Mouse (Mus musculus) stomach, embryonic 15.5 days (tissue): Measurements from ENCODE around the gene Fnbp1l. TPM values are rescaled to one million over a fixed set of nuclear protein-coding genes. Genes with fewer than 3 reads are reported as not detected.

Experiments used
- ATAC-seq: fragments of 200-750 bp; cut with Nextera tagmentation; 2 replicates; pipeline ENCODE4 v1.8.0; 2017; ENCODE audit warnings: low read depth, moderate number of reproducible peaks, moderate TSS enrichment; ENCODE audit not compliant: insufficient read depth, low FRiP score
- H3K27ac ChIP-seq: fragments of 300-500 bp; sonication (generic); 2 replicates; pipeline ENCODE4 v1.5.1; 2015; ENCODE audit warnings: mild to moderate bottlenecking, inconsistent platforms
- H3K27me3 ChIP-seq: fragments of 300-500 bp; sonication (generic); replicated peaks from 2 replicates; pipeline ENCODE4 v1.6.1; 2015; ENCODE audit warnings: inconsistent platforms
- H3K36me3 ChIP-seq: fragments of 300-500 bp; sonication (generic); 2 replicates; pipeline ENCODE4 v1.6.1; 2015; ENCODE audit warnings: inconsistent platforms
- H3K4me1 ChIP-seq: fragments of 300-500 bp; sonication (generic); 2 replicates; pipeline ENCODE4 v1.6.1; 2015; ENCODE audit warnings: inconsistent platforms
- H3K4me2 ChIP-seq: fragments of 300-500 bp; sonication (generic); 2 replicates; pipeline ENCODE4 v1.6.1; 2015; ENCODE audit warnings: mild to moderate bottlenecking, inconsistent platforms
- H3K4me3 ChIP-seq: fragments of 300-500 bp; sonication (generic); replicated peaks from 2 replicates; pipeline ENCODE4 v1.5.1; 2015; ENCODE audit warnings: inconsistent platforms
- H3K9ac ChIP-seq: fragments of 300-500 bp; sonication (generic); 2 replicates; pipeline ENCODE4 v1.6.1; 2015; ENCODE audit warnings: inconsistent platforms
- H3K9me3 ChIP-seq: fragments of 300-500 bp; sonication (generic); 2 replicates; pipeline ENCODE4 v1.6.1; 2016; ENCODE audit warnings: inconsistent platforms
- WGBS: fragments of 180-500 bp; shearing (Covaris S2); methylation state at CpG from one replicate; pipeline ENCODE4 v1.1.7; 2015; 5-methylcytosine and 5-hydroxymethylcytosine counted together
- polyA plus RNA-seq: library from polyadenylated mRNA; unstranded; fragments of >200 nt; fragmentation: Nextera tagmentation; extraction: Ambion mirVana; gene quantifications from 2 replicates; pipeline ENCODE4 v1.2.1, GENCODE M21; 2015

Fnbp1l gene
- polyA plus RNA-seq, 1 experiment from 2014 or later, result 48.6 TPM

DNA sequence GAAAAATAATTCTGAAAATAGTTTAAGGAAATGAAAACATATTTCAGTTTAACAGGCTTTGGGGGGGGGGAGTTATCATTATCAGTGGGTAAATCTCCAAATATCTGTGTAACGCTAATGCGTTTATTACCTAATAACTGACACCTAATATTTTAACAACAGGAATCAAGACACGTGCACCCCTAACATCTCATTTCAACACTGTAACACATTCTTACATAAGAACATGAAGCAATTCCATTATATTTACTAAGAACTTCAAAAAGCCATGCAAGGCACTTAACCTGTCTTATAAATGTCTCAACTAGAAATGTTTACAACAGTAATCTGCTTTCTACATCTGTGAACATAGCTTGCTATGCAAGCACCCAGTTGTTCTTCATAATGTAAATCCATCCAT lies 68.3 kb downstream of the Fnbp1l start:
- no peak for ATAC-seq

DNA sequence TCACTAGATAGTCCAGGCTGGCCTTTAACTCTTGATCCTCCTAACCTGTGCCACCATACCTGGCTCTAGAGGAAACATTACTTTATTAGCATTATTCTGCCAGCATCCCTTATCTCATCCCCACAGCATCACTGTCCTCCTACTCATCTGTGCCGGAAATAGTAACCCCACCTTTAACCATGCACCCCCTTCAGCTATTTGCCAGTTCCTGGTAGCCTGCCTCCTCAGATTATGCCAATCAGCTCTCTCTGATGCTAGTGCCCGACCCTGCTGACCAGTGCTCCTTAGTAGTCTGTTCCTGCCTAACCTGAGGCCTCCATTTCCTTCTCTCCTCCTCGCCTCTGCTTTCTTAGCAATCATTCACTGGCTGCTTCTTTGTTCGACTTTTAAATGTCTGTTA lies 72.0 kb downstream of the Fnbp1l start:
- WGBS, result 66% methylated on average over 4 of the region's 4 CpGs
- no peak overlapping the region for H3K4me2 ChIP-seq
- peaks cover 23% of the 10 kb centered on the region for H3K36me3 ChIP-seq
- H3K27ac ChIP-seq, result no peak overlapping the region
- no peak overlapping the region for H3K9ac ChIP-seq
- no peak for ATAC-seq
- H3K4me1 ChIP-seq, result no peaks in the 10 kb centered on the region
- no peak overlapping the region for H3K4me3 ChIP-seq
- H3K27me3 ChIP-seq, result no peaks in the 10 kb centered on the region
- no peaks in the 10 kb centered on the region for H3K9me3 ChIP-seq

More for the DNA sequence above, 68.3 kb downstream of the Fnbp1l start:
- Histone ChIP-seq H3K27me3 (no peaks in the 10 kb centered on the region), H3K36me3 (peaks cover 7% of the 10 kb centered on the region; the same call in 1 of the 2 replicates), H3K9ac (no peak overlapping the region), H3K9me3 (no peaks in the 10 kb centered on the region), H3K27ac (no peak overlapping the region), H3K4me2 (no peak overlapping the region), H3K4me1 (no peaks in the 10 kb centered on the region), H3K4me3 (no peak overlapping the region)
- WGBS, result 88% methylated on average over 3 of the region's 3 CpGs

DNA sequence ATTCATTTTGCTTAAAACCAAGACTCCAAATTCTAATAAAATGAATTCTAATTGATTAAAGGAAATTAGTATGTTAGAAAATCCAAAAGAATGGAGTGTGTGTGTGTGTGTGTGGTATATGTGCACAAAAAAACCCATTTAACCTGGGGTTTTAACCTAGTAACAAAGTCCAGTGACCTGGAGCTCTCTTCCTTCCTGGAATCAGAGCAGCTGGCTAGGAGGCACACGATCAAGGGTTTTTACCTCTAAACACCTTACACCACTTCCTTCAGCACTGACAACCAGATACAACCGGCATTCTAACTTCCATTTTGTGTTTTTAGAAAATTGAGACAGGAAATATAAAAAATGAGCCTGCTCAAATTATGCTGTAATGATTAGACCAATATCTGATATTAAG lies 74.2 kb downstream of the Fnbp1l start:
- no peak for ATAC-seq
- Histone ChIP-seq H3K9me3 (no peaks in the 10 kb centered on the region), H3K36me3 (peaks cover 24% of the 10 kb centered on the region), H3K27ac (no peak overlapping the region), H3K4me3 (no peak overlapping the region), H3K4me2 (no peak overlapping the region), H3K9ac (no peak overlapping the region), H3K4me1 (no peaks in the 10 kb centered on the region), H3K27me3 (no peaks in the 10 kb centered on the region)
- WGBS, result 91% methylated on average over 2 of the region's 2 CpGs

DNA sequence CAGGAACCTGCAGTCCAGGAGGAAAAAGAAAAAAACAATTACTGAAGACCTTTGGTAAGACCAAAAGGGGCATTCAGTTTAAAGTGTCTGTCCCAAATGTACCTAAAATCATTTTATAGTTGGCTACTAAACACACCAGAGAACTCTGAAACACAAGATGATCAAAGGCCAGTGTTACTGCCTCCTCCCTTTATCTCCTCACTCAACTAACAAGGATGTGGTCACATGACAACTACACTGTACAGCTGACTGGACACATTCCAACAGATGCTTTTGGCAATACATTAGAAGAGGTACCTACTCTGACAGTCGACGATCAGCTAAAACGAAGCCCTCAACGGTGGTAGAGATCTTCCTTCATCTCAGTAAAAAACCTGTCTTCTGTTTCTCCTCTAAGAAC lies 78.6 kb downstream of the Fnbp1l start:
- peaks cover 26% of the 10 kb centered on the region for H3K36me3 ChIP-seq
- H3K4me3 ChIP-seq, result no peak overlapping the region
- no peak overlapping the region for H3K4me2 ChIP-seq
- H3K27ac ChIP-seq, result no peak overlapping the region
- H3K9ac ChIP-seq, result no peak overlapping the region
- H3K4me1 ChIP-seq, result no peaks in the 10 kb centered on the region
- no peaks in the 10 kb centered on the region for H3K9me3 ChIP-seq
- ATAC-seq, result no peak
- H3K27me3 ChIP-seq, result no peaks in the 10 kb centered on the region
- WGBS, result 74% methylated on average over 4 of the region's 4 CpGs

DNA sequence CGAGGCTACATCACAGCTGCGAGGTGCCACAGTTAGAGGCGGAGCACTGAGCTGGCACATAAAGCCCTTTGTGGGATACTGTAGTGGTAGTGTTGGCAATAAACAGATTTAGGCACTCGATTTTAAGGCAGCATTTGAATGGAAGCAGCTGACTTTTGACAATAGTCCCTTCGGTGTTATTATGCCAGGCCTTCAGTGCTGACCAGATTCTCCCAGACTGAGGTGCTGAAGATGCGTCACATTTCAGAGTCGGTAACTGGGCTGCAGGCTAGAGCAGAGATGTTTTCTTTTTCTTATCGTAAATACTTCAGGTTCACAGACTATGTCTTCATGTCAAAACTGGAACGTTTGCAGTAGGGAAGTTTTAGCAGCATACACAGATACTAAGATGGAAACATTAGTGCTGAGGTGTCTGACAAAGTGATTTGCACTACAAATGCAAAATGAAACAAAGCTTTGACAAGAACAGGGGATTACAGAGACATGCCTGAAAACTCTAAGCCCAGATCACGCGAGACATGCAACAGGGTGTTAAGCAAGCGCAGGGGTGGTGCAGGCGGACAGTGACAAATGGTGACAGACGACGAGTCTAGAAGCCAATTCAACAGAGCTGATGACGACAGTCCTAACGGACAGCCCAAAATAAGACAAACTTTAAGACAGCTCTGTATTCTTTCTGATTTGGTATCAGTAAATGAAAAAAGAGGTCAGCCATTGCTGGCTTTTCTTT lies 79.4 kb downstream of the Fnbp1l start:
- no peak overlapping the region for H3K4me2 ChIP-seq
- no peak overlapping the region for H3K9ac ChIP-seq
- ATAC-seq, result no peak
- WGBS, result 77% methylated on average over 17 of the region's 17 CpGs
- H3K9me3 ChIP-seq, result no peaks in the 10 kb centered on the region
- peaks cover 26% of the 10 kb centered on the region for H3K36me3 ChIP-seq
- H3K4me1 ChIP-seq, result no peaks in the 10 kb centered on the region
- H3K27me3 ChIP-seq, result no peaks in the 10 kb centered on the region
- no peak overlapping the region for H3K4me3 ChIP-seq
- H3K27ac ChIP-seq, result no peak overlapping the region

DNA sequence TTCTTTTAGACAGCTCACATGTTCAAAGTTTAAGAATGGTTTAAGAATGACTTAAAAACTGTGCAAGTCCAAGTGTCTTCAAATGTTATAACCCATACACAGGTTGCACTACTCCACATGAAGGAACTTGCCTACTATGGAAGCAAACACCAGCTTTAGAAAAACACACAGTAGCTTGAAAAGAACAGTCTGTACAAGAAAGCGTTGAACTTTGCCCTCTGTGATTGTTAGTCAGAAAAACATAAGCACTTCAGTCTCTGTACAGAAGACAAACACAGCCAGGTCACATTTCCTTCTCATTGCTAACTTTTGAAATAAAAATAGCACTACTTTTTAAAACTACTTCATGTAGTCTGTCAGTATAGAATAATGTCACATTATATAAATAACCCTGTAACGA lies 80.7 kb downstream of the Fnbp1l start:
- no peak overlapping the region for H3K4me3 ChIP-seq
- H3K9me3 ChIP-seq, result no peaks in the 10 kb centered on the region
- H3K27ac ChIP-seq, result no peak overlapping the region
- no peaks in the 10 kb centered on the region for H3K4me1 ChIP-seq
- no peaks in the 10 kb centered on the region for H3K27me3 ChIP-seq
- ATAC-seq, result no peak
- H3K4me2 ChIP-seq, result no peak overlapping the region
- H3K36me3 ChIP-seq, result peaks cover 16% of the 10 kb centered on the region
- no peak overlapping the region for H3K9ac ChIP-seq
- 62% methylated on average over 2 of the region's 2 CpGs for WGBS

GRCm38 (mm10) chr3:122535938-122536703 lies 83.4 kb downstream of the Fnbp1l start:
- no peak overlapping the region for H3K9ac ChIP-seq
- no peak overlapping the region for H3K27ac ChIP-seq
- no peak overlapping the region for H3K4me2 ChIP-seq
- H3K9me3 ChIP-seq, result no peaks in the 10 kb centered on the region
- ATAC-seq, result no peak
- H3K4me1 ChIP-seq, result no peaks in the 10 kb centered on the region
- peaks cover 9% of the 10 kb centered on the region; the same call in 1 of the 2 replicates for H3K36me3 ChIP-seq
- H3K4me3 ChIP-seq, result no peak overlapping the region
- H3K27me3 ChIP-seq, result no peaks in the 10 kb centered on the region
- WGBS, result 82% methylated on average over 8 of the region's 8 CpGs

DNA sequence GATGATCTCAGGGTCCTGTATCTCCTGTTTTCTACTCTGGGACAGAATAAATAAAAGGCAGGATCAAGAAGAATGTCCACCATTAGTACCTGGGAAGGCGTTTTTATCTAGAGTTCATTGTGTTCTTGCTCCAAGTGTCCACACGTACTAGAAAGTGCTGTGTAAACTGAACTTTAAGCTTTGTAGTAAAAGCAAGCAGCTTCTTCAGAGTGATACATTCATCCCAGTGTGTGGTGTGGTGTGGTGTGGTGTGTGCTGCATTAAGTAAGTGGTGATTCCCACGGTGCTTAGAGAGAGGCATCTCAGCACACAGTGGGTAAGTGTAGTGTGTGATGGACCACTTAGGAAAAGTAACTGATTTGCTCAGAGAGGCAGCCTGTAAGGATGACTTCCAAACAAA lies 91.0 kb downstream of the Fnbp1l start:
- no peak overlapping the region for H3K4me3 ChIP-seq
- no peaks in the 10 kb centered on the region for H3K27me3 ChIP-seq
- H3K27ac ChIP-seq, result 0 out of 2 replicates have a peak overlapping the region, but pooled peaks have one; percentile 3
- H3K4me1 ChIP-seq, result no peaks in the 10 kb centered on the region
- no peak overlapping the region for H3K9ac ChIP-seq
- H3K4me2 ChIP-seq, result no peak overlapping the region
- H3K36me3 ChIP-seq, result 0 out of 2 replicates have a peak, but pooled peaks cover 4% of the 10 kb centered on the region
- H3K9me3 ChIP-seq, result no peaks in the 10 kb centered on the region
- 66% methylated on average over 3 of the region's 3 CpGs for WGBS
- no peak for ATAC-seq

DNA sequence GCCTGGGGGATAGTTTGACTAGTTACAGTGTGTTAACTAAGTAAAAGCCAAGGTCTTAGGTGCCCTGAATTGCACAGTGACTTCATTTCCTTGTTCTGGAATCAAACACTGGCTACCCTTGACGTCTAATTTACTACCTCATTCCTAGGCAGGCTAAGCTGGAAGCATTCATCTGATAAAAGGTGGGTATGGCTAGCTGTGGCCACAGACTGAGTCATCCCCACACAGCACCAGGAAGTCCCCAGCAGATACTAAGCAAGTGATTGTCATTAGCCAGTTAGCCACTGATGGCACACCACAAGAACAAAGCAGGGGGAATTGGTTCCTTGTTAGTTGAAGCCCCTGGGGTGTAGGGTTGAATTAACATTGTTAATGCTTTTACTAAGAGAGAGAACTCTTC lies 98.2 kb downstream of the Fnbp1l start:
- Histone ChIP-seq H3K4me1 (peaks cover 2% of the 10 kb centered on the region; the same call in 1 of the 2 replicates), H3K36me3 (0 out of 2 replicates have a peak, but pooled peaks cover under 1% of the 10 kb centered on the region), H3K27ac (no peak overlapping the region), H3K9me3 (no peaks in the 10 kb centered on the region), H3K4me3 (no peak overlapping the region), H3K27me3 (no peaks in the 10 kb centered on the region), H3K9ac (no peak overlapping the region), H3K4me2 (no peak overlapping the region)
- 45% methylated on average over 1 of the region's 1 CpGs for WGBS
- ATAC-seq, result no peak

DNA sequence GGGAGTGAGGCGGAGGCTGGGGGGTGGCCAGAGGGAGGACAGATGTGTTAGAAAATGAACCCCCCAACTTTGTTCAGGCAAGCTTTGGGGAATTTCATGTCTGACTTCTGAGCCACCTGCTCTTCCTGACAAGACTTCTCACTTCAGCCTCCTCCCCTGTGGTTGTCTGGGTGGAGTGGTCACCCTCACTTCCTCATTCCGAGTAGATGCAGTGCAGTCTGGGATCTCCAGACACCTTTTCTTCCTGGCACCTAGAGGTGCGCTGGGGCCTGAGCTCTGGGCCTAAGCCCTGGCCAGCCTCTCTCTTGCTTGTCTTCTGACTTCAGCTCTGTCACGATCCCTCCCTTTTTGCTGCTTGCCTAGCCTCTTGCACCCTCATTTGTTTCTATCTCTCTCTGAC lies 98.6 kb downstream of the Fnbp1l start:
- H3K4me3 ChIP-seq, result no peak overlapping the region

GRCm38 (mm10) chr3:122520365-122520764 lies 99.2 kb downstream of the Fnbp1l start:
- 81% methylated on average over 3 of the region's 3 CpGs for WGBS
- H3K27ac ChIP-seq, result no peak overlapping the region
- H3K4me2 ChIP-seq, result no peak overlapping the region
- no peak overlapping the region for H3K9ac ChIP-seq
- H3K9me3 ChIP-seq, result no peaks in the 10 kb centered on the region
- H3K36me3 ChIP-seq, result no peaks in the 10 kb centered on the region
- H3K27me3 ChIP-seq, result no peaks in the 10 kb centered on the region
- H3K4me3 ChIP-seq, result no peak overlapping the region
- no peak for ATAC-seq
- peaks cover 6% of the 10 kb centered on the region for H3K4me1 ChIP-seq

More for the DNA sequence above, 98.6 kb downstream of the Fnbp1l start:
- no peak overlapping the region for H3K27ac ChIP-seq
- H3K9ac ChIP-seq, result no peak overlapping the region
- H3K4me1 ChIP-seq, result peaks cover 2% of the 10 kb centered on the region; the same call in 1 of the 2 replicates
- H3K36me3 ChIP-seq, result no peaks in the 10 kb centered on the region
- H3K9me3 ChIP-seq, result no peaks in the 10 kb centered on the region
- WGBS, result 85% methylated on average over 4 of the region's 4 CpGs
- ATAC-seq, result no peak
- H3K4me2 ChIP-seq, result no peak overlapping the region
- H3K27me3 ChIP-seq, result no peaks in the 10 kb centered on the region

GRCm38 (mm10) chr3:122519082-122519481 lies 100.4 kb downstream of the Fnbp1l start:
- H3K27me3 ChIP-seq, result no peaks in the 10 kb centered on the region
- H3K4me2 ChIP-seq, result no peak overlapping the region
- H3K27ac ChIP-seq, result no peak overlapping the region
- no peak overlapping the region for H3K9ac ChIP-seq
- H3K36me3 ChIP-seq, result no peaks in the 10 kb centered on the region
- H3K4me1 ChIP-seq, result peaks cover 10% of the 10 kb centered on the region
- WGBS, result 47% methylated on average over 13 of the region's 13 CpGs
- no peak overlapping the region for H3K4me3 ChIP-seq
- no peak for ATAC-seq
- no peaks in the 10 kb centered on the region for H3K9me3 ChIP-seq
